Mouse (Mus musculus): ENCODE results near the gene Ptbp3.

DNA sequence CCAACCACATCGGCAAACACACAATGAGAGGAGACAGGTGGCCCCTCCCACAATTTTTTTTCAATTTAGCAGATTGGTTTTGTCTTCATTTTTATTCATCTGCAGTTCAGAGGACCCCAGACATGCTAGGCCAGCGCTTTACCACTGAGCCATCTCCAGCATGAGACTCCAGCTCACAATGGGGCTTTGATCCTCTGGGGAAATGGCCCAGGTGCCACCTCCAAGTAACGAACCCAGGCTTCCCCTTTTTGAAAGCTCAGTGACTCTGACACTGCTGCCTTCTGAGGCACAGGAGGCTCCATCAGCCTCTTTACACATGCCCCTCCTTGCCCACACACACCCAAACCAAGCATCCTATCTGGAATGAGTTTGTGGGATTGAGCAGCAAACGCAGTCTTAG is 105.1 kb downstream of the Ptbp3 start:
- TF ChIP-seq ZC3H11A (IDR thresholded peaks at IDR 0.05; ENCODE audit: borderline replicate concordance, low read depth, low read length) (no peak), HCFC1 (IDR thresholded peaks at IDR 0.05; ENCODE audit: borderline replicate concordance, insufficient read depth, low read length) (no peak)
